Mouse (Mus musculus) intestine, embryonic 16.5 days (tissue): ENCODE measurements around the gene Ecel1. TPM values are rescaled to one million over a fixed set of nuclear protein-coding genes. Genes with fewer than 3 reads are reported as not detected.

Source experiments
- polyA plus RNA-seq: library from polyadenylated mRNA; unstranded; fragments of >200 nt; fragmentation: Nextera tagmentation; extraction: Ambion mirVana; gene quantifications from 2 replicates; pipeline ENCODE4 v1.2.1, GENCODE M21; 2015

The Ecel1 gene
- polyA plus RNA-seq, 1 experiment from 2014 or later, result 0.95 TPM

Other genes with a start within 250 kb of the Ecel1 start
- gene Alppl2, start 66.6 kb downstream of the Ecel1 start, polyA plus RNA-seq, result not detected in 2 replicates
- gene Alpi, start 54.9 kb downstream of the Ecel1 start, polyA plus RNA-seq, result 256 and 345 TPM in 2 replicates
- gene Akp3, start 31.5 kb downstream of the Ecel1 start, polyA plus RNA-seq, result 0.10 TPM in 1 of 2 replicates, not detected in the other
- gene Prss56, start 26.8 kb upstream of the Ecel1 start, polyA plus RNA-seq, result not detected in 2 replicates
- 0.05 TPM in 1 of 2 replicates, not detected in the other for gene Chrnd, start 34.1 kb upstream of the Ecel1 start, polyA plus RNA-seq
- 0.13 and 0.21 TPM in 2 replicates for gene Chrng, start 48.1 kb upstream of the Ecel1 start, polyA plus RNA-seq
- 161 and 172 TPM in 2 replicates for gene Eif4e2, start 57.4 kb upstream of the Ecel1 start, polyA plus RNA-seq
- 1.2 and 1.8 TPM in 2 replicates for gene Efhd1, start 107.8 kb upstream of the Ecel1 start, polyA plus RNA-seq
- gene Gigyf2, start 170.5 kb upstream of the Ecel1 start, polyA plus RNA-seq, result 38.4 and 39.1 TPM in 2 replicates
- gene Kcnj13, start 238.2 kb upstream of the Ecel1 start, polyA plus RNA-seq, result 0.48 and 0.62 TPM in 2 replicates